Mouse (Mus musculus): ENCODE results near the gene Nup188. TPM values are rescaled to one million over a fixed set of nuclear protein-coding genes. Genes with fewer than 3 reads are reported as not detected.

The Nup188 gene
- polyA plus RNA-seq, 1 experiment from 2014 or later, result 7.5 TPM

DNA sequence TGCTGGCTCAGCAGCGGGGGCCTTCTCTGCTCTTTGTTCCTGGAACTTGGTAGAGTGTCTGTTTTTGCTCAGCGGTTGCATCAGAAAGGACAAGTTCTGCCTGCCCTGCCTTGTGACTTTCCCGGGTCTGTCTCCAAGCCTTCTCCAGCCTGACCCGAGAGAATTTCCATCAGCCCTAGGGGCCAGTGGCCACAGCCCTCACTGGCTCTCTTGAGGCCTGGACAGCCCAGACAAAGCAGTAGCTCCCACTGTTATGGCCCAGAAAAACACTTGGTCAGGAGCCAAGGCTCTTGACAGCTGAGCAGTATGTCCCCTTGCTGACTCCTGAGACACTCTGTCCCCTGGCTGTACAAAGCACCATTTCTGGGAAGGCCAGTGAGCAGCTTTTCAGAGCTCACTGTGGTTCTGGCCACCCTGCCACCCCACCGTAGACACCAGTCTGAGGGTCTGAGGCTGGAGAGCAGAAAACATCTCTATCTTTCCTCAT is 20.4 kb upstream of the Nup188 start, which contains the start of gene Phyhd1:
TSS of gene Phyhd1 (plus strand) at position 437 of the 487 bp plus-strand sequence.
- DNase-seq (peak; percentile 39), ATAC-seq (peak; percentile 12)
- TF ChIP-seq CTCF (IDR thresholded peaks at IDR 0.05; ENCODE audit: low read depth), result no peak
- H3K27ac ChIP-seq (ENCODE audit: low read depth), result peak within 1 kb of the TSS; percentile 91
- WGBS (ENCODE audit: insufficient replicate concordance), result 57% methylated on average over 5 of the region's 5 CpGs
- H3K4me1 ChIP-seq (ENCODE audit: insufficient read depth), result peaks cover 44% of the 10 kb centered on the region
- H3K27me3 ChIP-seq (ENCODE audit: insufficient read depth, low read length), result no peaks in the 10 kb centered on the region
- H3K9ac ChIP-seq (replicated peaks), result peak within 1 kb of the TSS; percentile 55
- H3K36me3 ChIP-seq (replicated peaks; ENCODE audit: insufficient read depth, low read length), result peaks cover 34% of the 10 kb centered on the region
- H3K9me3 ChIP-seq (ENCODE audit: low read length), result no peaks in the 10 kb centered on the region
- H3K4me3 ChIP-seq (ENCODE audit: low read depth, low read length), result peak within 1 kb of the TSS; percentile 27
- H3K4me2 ChIP-seq (ENCODE audit: low read depth, low read length), result peak within 1 kb of the TSS; percentile 69

DNA sequence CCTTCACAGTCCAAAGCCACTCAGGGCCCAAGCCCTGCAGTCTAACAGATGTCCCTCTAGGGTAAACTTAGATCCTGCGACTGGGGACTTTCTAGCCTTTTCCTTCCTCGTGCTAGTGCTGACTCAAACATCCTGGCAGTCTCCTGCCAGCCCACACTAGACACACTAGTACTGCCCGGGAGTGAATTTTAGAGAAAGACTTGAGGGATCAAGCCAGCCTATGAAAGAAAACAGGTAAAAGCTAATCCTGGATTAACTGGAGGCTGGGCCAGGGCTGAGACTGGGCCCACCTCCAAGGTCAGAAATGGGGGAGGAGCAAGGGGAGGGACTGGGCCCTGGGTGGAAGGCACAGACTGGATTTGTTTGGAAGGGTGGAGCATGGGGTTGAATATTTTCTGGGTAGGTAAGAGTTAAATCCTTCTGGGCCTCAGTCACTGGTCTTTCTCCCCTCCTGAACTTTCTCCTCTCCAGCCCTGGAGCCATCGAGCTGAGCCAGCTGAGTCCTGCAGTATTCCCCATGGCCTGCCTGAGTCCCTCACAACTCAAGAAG is 19.7 kb upstream of the Nup188 start:
- H3K9me3 ChIP-seq (ENCODE audit: low read length), result no peaks in the 10 kb centered on the region
- WGBS (ENCODE audit: insufficient replicate concordance), result 36% methylated on average over 4 of the region's 4 CpGs
- H3K4me3 ChIP-seq (ENCODE audit: low read depth, low read length), result peak overlapping the region; percentile 27
- peak overlapping the region; percentile 55 for H3K9ac ChIP-seq (replicated peaks)
- H3K4me1 ChIP-seq (ENCODE audit: insufficient read depth), result peaks cover 44% of the 10 kb centered on the region
- peaks cover 30% of the 10 kb centered on the region for H3K36me3 ChIP-seq (replicated peaks; ENCODE audit: insufficient read depth, low read length)
- ATAC-seq, result peak; percentile 83
- TF ChIP-seq EP300 (IDR thresholded peaks at IDR 0.05; ENCODE audit: low read depth) (no peak), CTCF (IDR thresholded peaks at IDR 0.05; ENCODE audit: low read depth) (no peak)
- H3K27me3 ChIP-seq (ENCODE audit: insufficient read depth, low read length), result no peaks in the 10 kb centered on the region
- peak overlapping the region; percentile 91 for H3K27ac ChIP-seq (ENCODE audit: low read depth)
- peak overlapping the region; percentile 69 for H3K4me2 ChIP-seq (ENCODE audit: low read depth, low read length)
- peak; percentile 73 for DNase-seq

DNA sequence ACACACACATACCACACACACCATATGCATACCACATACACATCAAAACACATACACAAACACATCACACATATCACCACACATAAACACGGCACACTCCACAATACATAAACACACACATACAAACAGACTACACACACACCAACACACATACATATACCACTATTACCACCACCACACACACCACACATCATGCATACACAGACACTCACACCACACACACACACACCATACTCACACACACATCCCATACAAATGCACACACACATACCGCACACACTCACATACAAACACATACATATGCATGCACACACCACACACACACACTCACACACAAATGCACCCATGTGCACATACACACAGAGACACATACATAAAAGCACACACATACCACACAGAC is 18.7 kb upstream of the Nup188 start:
- H3K27ac ChIP-seq (ENCODE audit: low read depth), result peak overlapping the region; percentile 91

GRCm38 (mm10) chr2:30268371-30268770 is 17.8 kb upstream of the Nup188 start:
- H3K4me2 ChIP-seq (ENCODE audit: low read depth, low read length), result peak overlapping the region; percentile 22; the same call in 1 of the 2 replicates
- no peaks in the 10 kb centered on the region for H3K27me3 ChIP-seq (ENCODE audit: insufficient read depth, low read length)
- ATAC-seq (no peak), DNase-seq (no peak)
- 49% methylated on average over 4 of the region's 4 CpGs for WGBS (ENCODE audit: insufficient replicate concordance)
- H3K27ac ChIP-seq (ENCODE audit: low read depth), result peak overlapping the region; percentile 45; the same call in 1 of the 2 replicates
- no peak overlapping the region; the same call in 1 of the 2 replicates for H3K9ac ChIP-seq (replicated peaks)
- peaks cover 16% of the 10 kb centered on the region for H3K36me3 ChIP-seq (replicated peaks; ENCODE audit: insufficient read depth, low read length)
- TF ChIP-seq CTCF (IDR thresholded peaks at IDR 0.05; ENCODE audit: low read depth) (0 out of 2 replicates have a peak, but pooled peaks have one; percentile 9), EP300 (IDR thresholded peaks at IDR 0.05; ENCODE audit: low read depth) (no peak)
- H3K4me1 ChIP-seq (ENCODE audit: insufficient read depth), result peaks cover 44% of the 10 kb centered on the region
- H3K9me3 ChIP-seq (ENCODE audit: low read length), result no peaks in the 10 kb centered on the region
- H3K4me3 ChIP-seq (ENCODE audit: low read depth, low read length), result no peak overlapping the region

More for the DNA sequence above, 18.7 kb upstream of the Nup188 start:
- Histone ChIP-seq H3K4me1 (ENCODE audit: insufficient read depth) (peaks cover 44% of the 10 kb centered on the region), H3K9ac (replicated peaks) (no peak overlapping the region; the same call in 1 of the 2 replicates), H3K9me3 (ENCODE audit: low read length) (no peaks in the 10 kb centered on the region), H3K36me3 (replicated peaks; ENCODE audit: insufficient read depth, low read length) (peaks cover 20% of the 10 kb centered on the region), H3K27me3 (ENCODE audit: insufficient read depth, low read length) (no peaks in the 10 kb centered on the region), H3K4me3 (ENCODE audit: low read depth, low read length) (no peak overlapping the region), H3K4me2 (ENCODE audit: low read depth, low read length) (peak overlapping the region; percentile 69; the same call in 1 of the 2 replicates)
- WGBS (ENCODE audit: insufficient replicate concordance), result 87% methylated on average over 2 of the region's 2 CpGs
- no peak for ATAC-seq
- DNase-seq, result no peak
- TF ChIP-seq CTCF (IDR thresholded peaks at IDR 0.05; ENCODE audit: low read depth) (no peak), EP300 (IDR thresholded peaks at IDR 0.05; ENCODE audit: low read depth) (no peak)

DNA sequence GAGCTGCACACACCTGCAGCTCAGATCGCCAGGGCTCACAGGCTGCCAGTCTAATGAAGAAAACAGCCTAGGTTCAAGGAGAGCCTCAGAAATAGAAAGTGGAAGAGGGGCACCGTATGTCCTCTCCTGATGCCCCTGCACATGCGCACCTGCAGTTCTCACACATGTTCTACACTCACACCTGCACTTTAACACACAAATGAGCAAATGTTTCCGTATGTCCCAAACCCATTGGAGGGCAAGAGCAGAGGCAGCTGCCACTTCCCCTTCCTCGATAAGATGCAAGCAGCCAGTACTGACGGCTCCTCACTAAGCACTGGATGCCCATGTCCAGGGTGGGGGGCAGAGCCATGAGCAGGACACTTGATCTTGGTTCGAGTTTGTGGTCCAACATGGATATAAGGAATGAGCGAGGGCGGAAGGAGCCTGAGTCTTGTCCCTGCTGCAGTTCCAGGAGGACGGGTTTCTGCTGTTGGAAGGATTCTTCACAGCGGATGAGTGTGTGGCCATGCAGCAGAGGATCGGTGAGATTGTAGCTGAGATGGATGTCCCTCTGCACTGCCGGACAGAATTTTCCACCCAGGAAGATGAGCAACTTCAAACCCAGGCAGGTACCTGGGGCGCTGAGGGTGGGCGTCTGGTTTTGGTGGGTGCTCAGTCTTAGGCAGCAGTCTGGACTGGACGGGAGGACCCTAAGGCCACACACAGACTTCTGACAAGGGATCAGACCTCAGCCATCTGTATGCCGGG is 16.8 kb upstream of the Nup188 start:
- H3K9me3 ChIP-seq (ENCODE audit: low read length), result no peaks in the 10 kb centered on the region
- no peaks in the 10 kb centered on the region for H3K27me3 ChIP-seq (ENCODE audit: insufficient read depth, low read length)
- TF ChIP-seq EP300 (IDR thresholded peaks at IDR 0.05; ENCODE audit: low read depth), result no peak
- TF ChIP-seq CTCF (IDR thresholded peaks at IDR 0.05; ENCODE audit: low read depth), result no peak
- DNase-seq, result no peak
- H3K4me1 ChIP-seq (ENCODE audit: insufficient read depth), result peaks cover 44% of the 10 kb centered on the region
- H3K4me2 ChIP-seq (ENCODE audit: low read depth, low read length), result no peak overlapping the region
- WGBS (ENCODE audit: insufficient replicate concordance), result 73% methylated on average over 17 of the region's 17 CpGs
- no peak overlapping the region for H3K9ac ChIP-seq (replicated peaks)
- peaks cover 6% of the 10 kb centered on the region for H3K36me3 ChIP-seq (replicated peaks; ENCODE audit: insufficient read depth, low read length)
- H3K4me3 ChIP-seq (ENCODE audit: low read depth, low read length), result no peak overlapping the region
- ATAC-seq, result no peak
- peak overlapping the region; percentile 50; the same call in 1 of the 2 replicates for H3K27ac ChIP-seq (ENCODE audit: low read depth)

- Histone ChIP-seq H3K27me3 (ENCODE audit: insufficient read depth, low read length) (no peaks in the 10 kb centered on the region), H3K4me3 (ENCODE audit: low read depth, low read length) (no peak overlapping the region), H3K4me1 (ENCODE audit: insufficient read depth) (peaks cover 37% of the 10 kb centered on the region), H3K36me3 (replicated peaks; ENCODE audit: insufficient read depth, low read length) (no peaks in the 10 kb centered on the region; the same call in none of the 2 replicates), H3K9me3 (ENCODE audit: low read length) (no peaks in the 10 kb centered on the region), H3K9ac (replicated peaks) (no peak overlapping the region), H3K27ac (ENCODE audit: low read depth) (peak overlapping the region; percentile 50; the same call in 1 of the 2 replicates), H3K4me2 (ENCODE audit: low read depth, low read length) (no peak overlapping the region)
- peak; percentile 65 for TF ChIP-seq EP300 (IDR thresholded peaks at IDR 0.05; ENCODE audit: low read depth)
- TF ChIP-seq CTCF (IDR thresholded peaks at IDR 0.05; ENCODE audit: low read depth), result peak; percentile 93
- ATAC-seq (peak; percentile 75), DNase-seq (peak; percentile 51)
- 23% methylated on average over 1 of the region's 1 CpGs for WGBS (ENCODE audit: insufficient replicate concordance)
Observed at GRCm38 (mm10) chr2:30270134-30270533, 16.1 kb upstream of the Nup188 start.
